In genomic region chr2:158194945-158195640, GRCm38 (mm10) we compare ENCODE assay signal across 8 mouse cellular contexts. TPM values are rescaled to one million over a fixed set of nuclear protein-coding genes. Genes with fewer than 3 reads are reported as not detected.
DNase-seq lines count a peak whose midpoint lies in the region; ATAC-seq lines count a peak whose summit lies in the region.

No protein-coding gene starts in this region.

- H3K9ac ChIP-seq in midbrain, embryonic 13.5 days (replicated peaks): no peak overlapping the region

- H3K4me1 ChIP-seq in midbrain, embryonic 13.5 days (replicated peaks): peaks cover 26% of the 10 kb centered on the region

- peak; percentile 51 to 56 for DNase-seq in heart, adult 18-20 months
- no peak for DNase-seq in heart, adult 8-10 months (ENCODE audit: low spot score)
- DNase-seq in A20 (ENCODE audit: low read depth, low spot score): peak; percentile 68
- DNase-seq in adrenal gland, postnatal 14 days: peak; percentile 73
- peak; percentile 68 for DNase-seq in kidney, postnatal 10 days
- peak; percentile 39 for DNase-seq in testis, postnatal 14 days (ENCODE audit: low spot score)

- ATAC-seq in frontal cortex, adult (ENCODE audit: low TSS enrichment): peak; percentile 69; the same call in 1 of the 2 replicates
- 0 out of 2 replicates have a peak, but pooled peaks have one; percentile 5 for ATAC-seq in midbrain, embryonic 13.5 days

- H3K9me3 ChIP-seq in midbrain, embryonic 13.5 days: no peaks in the 10 kb centered on the region

- H3K27ac ChIP-seq in midbrain, embryonic 13.5 days: peak overlapping the region; percentile 75; the same call in 1 of the 2 replicates

- H3K4me2 ChIP-seq in midbrain, embryonic 13.5 days (replicated peaks): no peak overlapping the region

- no peaks in the 10 kb centered on the region for H3K36me3 ChIP-seq in midbrain, embryonic 13.5 days

- no peaks in the 10 kb centered on the region for H3K27me3 ChIP-seq in midbrain, embryonic 13.5 days

- WGBS in midbrain, embryonic 13.5 days: 17% methylated on average over 10 of the region's 10 CpGs

- H3K4me3 ChIP-seq in midbrain, embryonic 13.5 days (replicated peaks): no peak overlapping the region

RNA-seq across cellular contexts. Expression of gene D630003M21Rik, which starts 33.9 kb away (rescaled TPM):
- total RNA-seq in heart, adult 18-20 months (2021): 1 to 10 TPM; 5.1 to 5.4 TPM
- 1 to 10 TPM; 4.7 to 6.3 (median 5.5) TPM for total RNA-seq in heart, adult 8-10 months (2022)
- total RNA-seq in adrenal gland, postnatal 14 days (2021): 2.0 and 2.4 TPM in 2 replicates
- polyA plus RNA-seq in midbrain, embryonic 13.5 days (2015; fragmentation: Nextera tagmentation; extraction: Ambion mirVana): 1.6 and 2.4 TPM in 2 replicates

RNA-seq across cellular contexts. Expression of gene Tgm2, which starts 48.9 kb away (rescaled TPM):
- total RNA-seq in heart, adult 18-20 months (2021): 100 to 1,000 TPM; 247 to 266 TPM
- total RNA-seq in heart, adult 8-10 months (2022): 100 to 1,000 TPM; 211 to 296 (median 238) TPM
- total RNA-seq in adrenal gland, postnatal 14 days (2021): 69.0 and 75.1 TPM in 2 replicates
- 9.1 and 12.3 TPM in 2 replicates for polyA plus RNA-seq in midbrain, embryonic 13.5 days (2015; fragmentation: Nextera tagmentation; extraction: Ambion mirVana)
